Mouse (Mus musculus) left cerebral cortex, adult 8-10 months (tissue): ENCODE measurements around the gene Mindy2. TPM values are rescaled to one million over a fixed set of nuclear protein-coding genes. Genes with fewer than 3 reads are reported as not detected.

Experiments
- DNase-seq, 2 experiments: peaks; one replicate each; pipeline ENCODE4 v3.0.0; 2022; ENCODE audit warnings: low spot score in 2 of 2
- total RNA-seq, 4 experiments: library from RNA; stranded (reverse); gene quantifications; 2 replicates each; pipeline ENCODE4 v1.2.4; 2022

Gene Mindy2
- 10 to 100 TPM; 37.9 to 41.4 (median 40.1) TPM for total RNA-seq

- DNase-seq, result peak; percentile 85 to 96
These were observed at the start of gene Mindy2 for GRCm38 (mm10) chr9:70657013-70657967. TSS of gene Mindy2 (minus strand) at chr9:70657174.

DNA sequence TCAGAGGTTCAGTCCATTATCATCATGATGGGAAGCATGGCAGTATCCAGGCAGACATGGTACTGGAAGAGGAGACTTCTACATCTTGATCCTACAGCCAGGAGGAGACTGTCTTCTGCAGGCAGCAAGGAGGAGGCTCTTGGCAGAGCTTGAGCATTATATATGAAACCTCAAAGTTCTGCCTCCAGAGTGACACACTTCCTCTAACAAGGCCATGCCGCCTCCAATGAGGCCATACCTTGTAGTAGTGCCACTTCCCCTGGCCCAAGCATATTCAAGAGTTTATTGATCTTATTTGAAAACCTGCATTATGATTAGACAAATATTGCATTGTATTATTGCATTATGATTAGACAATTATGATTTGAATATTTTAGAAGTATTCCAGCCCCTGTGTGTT, 49.5 kb upstream of the Mindy2 start:
- DNase-seq, result no peak

DNA sequence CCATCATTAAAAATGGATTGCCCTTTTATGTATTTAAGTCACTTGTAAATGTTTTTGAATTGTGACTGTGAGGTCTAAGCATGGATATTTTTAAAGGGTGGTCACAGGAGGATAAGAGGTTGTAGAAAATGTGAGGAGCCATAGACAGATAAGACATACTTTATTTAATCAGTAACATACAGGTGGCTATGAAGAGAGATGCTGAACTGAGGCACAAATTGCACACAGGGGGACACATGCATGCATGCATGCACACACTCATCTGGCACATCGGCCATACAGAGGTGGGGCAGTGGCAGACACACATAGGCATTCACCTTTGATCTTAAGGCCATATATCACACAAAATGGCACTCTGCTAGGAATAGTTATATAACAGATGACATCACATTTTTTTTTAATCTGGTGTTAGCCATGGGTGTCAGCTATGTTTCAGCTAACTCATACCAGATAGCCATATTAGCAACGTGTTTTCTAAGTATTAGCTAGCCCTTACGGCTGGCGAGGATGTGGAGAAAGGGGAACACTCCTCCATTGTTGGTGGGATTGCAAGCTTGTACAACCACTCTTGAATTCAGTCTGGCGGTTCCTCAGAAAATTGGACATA, 46.7 kb upstream of the Mindy2 start:
- no peak for DNase-seq

DNA sequence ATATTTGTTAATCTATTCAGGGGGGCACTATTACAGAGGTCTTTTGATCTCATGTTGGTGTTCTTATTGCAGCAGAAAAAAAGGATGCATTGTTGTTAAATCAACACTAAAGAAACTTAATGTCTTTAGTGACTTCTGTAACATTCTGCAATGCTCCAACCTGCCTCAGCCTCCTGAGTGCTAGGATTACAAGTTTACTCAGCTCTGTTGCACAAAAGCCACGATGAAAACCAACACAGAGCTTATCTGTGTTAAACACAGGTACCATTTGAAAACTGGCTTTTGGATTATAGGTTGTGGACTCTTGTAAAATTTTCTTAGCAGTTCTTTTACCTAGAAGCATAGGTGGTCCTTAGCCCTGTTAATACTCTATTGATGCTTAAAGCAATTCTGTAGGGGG, 41.1 kb upstream of the Mindy2 start:
- no peak for DNase-seq

- DNase-seq, result no peak
These were observed 38.7 kb upstream of the Mindy2 start for GRCm38 (mm10) chr9:70695723-70696122.

GRCm38 (mm10) chr9:70691772-70692693, 35.1 kb upstream of the Mindy2 start:
- no peak for DNase-seq

GRCm38 (mm10) chr9:70690579-70690978, 33.6 kb upstream of the Mindy2 start:
- DNase-seq, result no peak

GRCm38 (mm10) chr9:70689926-70690325, 33.0 kb upstream of the Mindy2 start:
- DNase-seq, result no peak

DNA sequence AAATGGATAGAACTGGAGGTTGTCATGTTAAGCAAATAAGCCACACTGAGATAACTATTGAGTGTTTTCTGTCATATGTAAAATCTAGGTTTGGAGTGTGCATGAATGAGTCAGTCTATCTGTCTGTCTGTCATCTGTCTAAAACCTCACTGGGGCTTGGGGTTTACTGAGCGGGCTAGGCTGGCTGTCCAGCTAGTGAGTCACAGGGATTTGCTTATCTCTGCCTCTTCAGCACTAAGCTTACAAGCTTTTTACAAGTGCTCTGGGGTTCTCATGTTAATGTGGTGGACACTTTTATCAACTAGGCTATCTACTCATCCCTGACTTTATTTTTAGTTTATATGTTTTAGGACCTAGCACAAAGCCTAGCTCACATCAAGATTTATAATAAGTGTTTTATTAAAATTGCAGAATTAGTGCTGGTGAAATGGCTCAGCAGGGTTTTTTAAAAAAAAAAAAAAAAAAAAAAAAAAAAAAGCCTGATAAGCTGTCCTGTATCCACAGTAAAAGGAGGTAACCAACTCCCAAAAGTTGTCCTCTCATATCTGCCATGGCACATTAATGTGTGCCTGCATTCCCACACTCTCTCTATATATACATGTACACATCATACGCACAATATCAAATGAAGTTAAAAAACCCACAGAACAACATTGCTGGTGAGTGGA, 31.5 kb upstream of the Mindy2 start:
- no peak for DNase-seq

DNA sequence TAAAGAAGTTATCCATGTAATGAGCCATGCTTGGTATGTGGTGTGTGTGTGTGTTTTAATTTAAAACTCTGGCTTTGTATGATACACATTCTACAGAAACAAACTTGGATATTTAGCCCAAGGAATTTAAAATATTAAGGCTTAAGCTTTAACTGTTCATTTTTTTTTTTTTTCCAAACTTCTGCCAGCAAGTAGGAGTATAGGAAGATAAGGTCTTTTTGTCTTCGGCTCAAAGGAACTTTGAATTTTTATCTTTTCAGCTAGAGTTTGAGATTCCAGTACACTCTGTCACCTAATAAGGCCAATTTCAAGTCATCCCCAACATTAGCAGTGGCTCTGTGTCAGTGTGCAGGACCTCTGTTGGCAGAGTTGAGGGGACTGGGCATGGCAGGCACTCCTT, 25.2 kb upstream of the Mindy2 start:
- DNase-seq, result no peak

DNA sequence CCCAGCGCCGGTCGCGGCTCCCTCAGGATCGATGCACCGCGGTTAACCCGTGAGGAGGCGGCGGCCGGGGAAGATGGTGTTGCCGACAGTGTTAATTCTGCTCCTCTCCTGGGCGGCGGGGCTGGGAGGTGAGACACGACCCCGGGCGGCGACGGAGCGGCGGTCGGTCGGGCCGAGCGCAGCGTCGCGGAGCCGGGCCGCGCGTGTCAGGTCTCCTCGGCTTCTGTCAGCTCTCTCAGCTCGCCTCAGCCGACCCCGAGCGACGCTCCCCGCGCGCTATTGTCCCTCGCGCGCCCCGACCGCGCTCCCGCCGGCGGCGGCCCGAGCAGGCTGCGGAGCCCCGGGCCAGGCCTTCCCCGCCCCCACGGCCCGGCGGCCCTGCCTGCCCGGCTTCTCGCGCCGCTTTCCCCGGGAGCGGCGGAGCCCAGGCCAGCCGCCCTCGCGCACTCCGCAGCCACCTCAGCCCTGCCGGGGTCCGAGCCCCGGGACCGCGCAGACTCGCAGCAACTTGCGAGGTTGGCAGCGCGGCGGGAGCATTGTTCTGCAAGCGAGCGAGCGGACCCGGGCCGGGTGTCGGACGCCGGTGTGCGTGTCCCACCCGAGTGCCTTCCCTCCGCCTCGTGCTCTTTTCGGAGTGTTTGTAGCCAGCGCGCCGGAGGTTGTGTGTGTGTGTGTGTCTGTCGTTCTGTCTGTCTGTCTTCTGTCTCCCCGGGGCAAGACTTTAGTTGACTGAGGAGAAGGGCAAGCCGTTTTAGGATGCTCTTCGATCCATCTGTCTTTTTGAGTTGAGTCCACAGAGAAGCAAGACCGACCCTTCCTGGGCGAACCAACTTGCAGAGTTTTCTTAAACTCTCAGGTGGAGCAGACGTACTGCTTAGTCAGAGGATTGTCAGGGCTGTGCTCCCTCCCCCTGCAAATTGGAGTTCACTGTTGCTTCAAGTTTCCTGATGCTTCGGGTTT, 22.4 kb upstream of the Mindy2 start:
- DNase-seq, result peak; percentile 14 to 23

DNA sequence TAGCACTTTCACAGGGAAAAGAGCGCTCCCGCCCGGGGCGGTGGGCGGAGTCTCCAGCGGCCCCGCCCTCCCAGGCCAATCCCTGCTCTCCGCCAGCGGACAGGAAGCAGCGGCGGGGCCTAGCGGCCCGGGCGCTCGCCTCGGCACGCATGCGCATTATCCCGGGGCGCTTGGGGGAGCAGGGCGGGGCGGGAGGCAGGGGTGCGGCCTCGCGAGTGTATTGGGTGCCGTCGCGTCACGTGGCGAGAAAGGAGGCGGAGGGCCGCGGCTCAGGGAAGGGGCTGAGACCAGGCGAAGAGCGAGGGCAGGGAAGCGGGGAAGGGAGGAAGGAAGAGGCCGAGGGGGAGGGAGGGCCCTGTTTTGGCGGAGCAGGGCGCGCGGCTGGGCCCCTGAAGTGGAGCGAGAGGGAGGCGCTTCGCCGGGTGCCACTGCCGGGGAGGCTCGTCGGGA, 21.7 kb upstream of the Mindy2 start, which contains the start of gene Adam10:
Adam10 (plus strand) TSS at position 316 of the 450 bp plus-strand sequence.
- peak; percentile 86 to 97 for DNase-seq

- no peak for DNase-seq
These were observed 19.0 kb upstream of the Mindy2 start for GRCm38 (mm10) chr9:70675961-70676360.

GRCm38 (mm10) chr9:70675117-70675516, 18.1 kb upstream of the Mindy2 start:
- DNase-seq, result no peak

DNA sequence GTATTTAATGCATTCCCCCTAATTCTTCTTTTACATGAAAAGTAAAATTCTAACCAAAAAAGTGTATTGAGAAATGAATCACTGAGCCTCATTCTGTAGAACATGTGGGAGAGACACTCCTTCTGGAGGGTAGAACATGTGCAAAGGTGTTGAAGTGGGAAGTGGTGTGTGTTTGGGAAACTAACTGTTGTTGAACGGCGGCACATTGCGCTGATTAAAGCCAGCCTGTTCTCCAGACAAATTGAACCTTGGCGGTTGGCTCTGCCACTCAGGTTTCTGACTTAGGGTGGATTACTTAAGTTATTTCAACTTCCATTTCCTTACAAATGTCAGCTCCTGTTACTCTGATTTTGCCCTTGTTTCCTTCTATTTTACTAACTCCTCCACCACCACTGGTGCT, 16.7 kb upstream of the Mindy2 start:
- DNase-seq, result no peak

DNA sequence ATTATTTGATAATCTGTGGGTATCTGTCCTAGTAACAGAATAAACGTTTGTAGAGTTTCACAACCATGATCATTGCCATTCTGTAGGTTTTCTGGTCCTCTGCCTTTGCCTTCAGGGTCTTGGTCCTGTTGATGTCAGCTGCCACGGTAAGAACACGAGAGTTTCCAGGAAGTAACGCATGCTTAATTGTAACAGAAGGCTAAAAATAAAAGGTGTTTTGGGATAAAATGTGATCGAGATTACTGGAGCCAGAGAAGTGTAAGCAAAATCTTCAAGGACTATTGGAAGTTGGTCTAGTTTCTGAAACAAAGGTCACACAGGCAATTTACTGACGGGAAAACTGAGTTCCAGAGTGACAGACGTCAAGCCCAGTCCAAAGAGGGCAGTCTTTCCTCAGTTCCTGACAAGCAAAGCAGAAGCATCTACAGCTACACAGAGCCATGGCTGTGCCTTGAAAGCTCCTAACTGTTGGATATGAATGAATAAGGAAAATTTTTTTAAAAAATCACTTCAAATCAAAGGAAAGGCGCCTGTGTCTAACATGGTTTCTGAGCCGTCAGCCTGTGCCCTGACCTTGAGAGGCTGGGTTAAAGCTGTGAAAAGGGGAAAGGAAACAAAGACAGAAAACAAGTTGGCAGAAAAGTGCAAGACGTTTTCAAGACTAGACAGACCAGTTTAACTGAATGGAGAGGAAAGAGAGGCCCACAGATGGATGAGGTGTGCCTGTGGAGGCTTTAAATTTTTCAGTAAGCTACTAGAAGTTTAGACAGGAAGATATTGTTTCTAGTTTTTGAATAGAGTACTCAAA, 15.0 kb upstream of the Mindy2 start:
- no peak for DNase-seq

DNA sequence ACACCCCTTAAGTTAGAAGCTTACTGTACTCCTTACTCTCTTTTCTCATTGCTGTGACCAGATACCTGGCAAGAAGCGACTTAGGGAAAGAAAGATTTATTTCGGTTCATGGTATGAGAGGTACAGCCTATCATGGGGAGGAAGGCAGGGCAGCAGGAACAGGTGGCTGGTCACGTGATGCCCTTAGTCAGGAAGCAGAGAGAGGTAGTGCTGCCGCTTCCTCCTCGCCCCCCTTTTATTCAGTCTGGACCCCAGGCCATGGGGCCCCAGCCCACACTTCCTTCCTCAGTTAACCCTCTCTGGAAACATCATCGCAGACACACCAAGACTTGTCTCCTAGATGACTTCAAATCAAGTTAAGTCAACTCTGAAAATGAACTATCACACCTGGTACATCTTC, 14.3 kb upstream of the Mindy2 start:
- no peak for DNase-seq

- DNase-seq, result no peak
These were observed 13.4 kb upstream of the Mindy2 start for GRCm38 (mm10) chr9:70670381-70670780.

GRCm38 (mm10) chr9:70669197-70669596, 12.2 kb upstream of the Mindy2 start:
- DNase-seq, result no peak
